Mouse (Mus musculus): Measurements from ENCODE around the gene Pbxip1. TPM values are rescaled to one million over a fixed set of nuclear protein-coding genes. Genes with fewer than 3 reads are reported as not detected.

Pbxip1 gene
- polyA plus RNA-seq, 1 experiment = 36.5 TPM

DNA sequence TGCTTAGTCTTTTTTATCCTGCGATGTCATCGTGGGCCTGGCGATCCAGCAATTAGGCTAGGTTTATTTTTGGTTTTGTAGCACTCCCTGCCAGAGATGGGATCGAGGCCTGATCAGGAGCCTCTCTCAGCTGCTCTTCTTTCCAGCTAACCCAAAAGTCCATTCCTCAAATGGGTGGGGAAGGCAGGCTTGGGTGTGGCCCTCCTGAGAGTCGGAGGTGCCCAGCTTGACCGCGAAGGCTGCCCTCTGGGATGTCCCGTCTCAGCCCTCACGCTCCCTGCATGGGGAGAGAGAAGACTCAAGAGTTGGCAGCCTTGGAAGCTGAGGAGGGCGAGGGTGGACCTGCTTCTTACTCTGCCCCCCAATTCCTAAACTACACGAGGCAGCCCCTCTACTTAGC lies 2.0 kb upstream of the Pbxip1 start:
- H3K4me3 ChIP-seq (ENCODE audit: low read depth, low read length) = no peak overlapping the region
- peaks cover 25% of the 10 kb centered on the region for H3K36me3 ChIP-seq (ENCODE audit: control insufficient read depth, insufficient read depth, low read length)
- TF ChIP-seq POLR2A (IDR thresholded peaks at IDR 0.05; ENCODE audit: low read depth, low read length) (no peak), CTCF (IDR thresholded peaks at IDR 0.05; ENCODE audit: extremely low read depth, insufficient read length, insufficient replicate concordance, low read depth, low read length) (no peak)
- peaks cover 11% of the 10 kb centered on the region for H3K4me1 ChIP-seq (ENCODE audit: control insufficient read depth, insufficient read depth, insufficient read length, low read length)
- no peak overlapping the region for H3K27ac ChIP-seq (ENCODE audit: insufficient read depth, low read depth, low read length)
- no peaks in the 10 kb centered on the region for H3K27me3 ChIP-seq (ENCODE audit: control insufficient read depth, insufficient read depth, low read length)
- 73% methylated on average over 11 of the region's 11 CpGs for WGBS

DNA sequence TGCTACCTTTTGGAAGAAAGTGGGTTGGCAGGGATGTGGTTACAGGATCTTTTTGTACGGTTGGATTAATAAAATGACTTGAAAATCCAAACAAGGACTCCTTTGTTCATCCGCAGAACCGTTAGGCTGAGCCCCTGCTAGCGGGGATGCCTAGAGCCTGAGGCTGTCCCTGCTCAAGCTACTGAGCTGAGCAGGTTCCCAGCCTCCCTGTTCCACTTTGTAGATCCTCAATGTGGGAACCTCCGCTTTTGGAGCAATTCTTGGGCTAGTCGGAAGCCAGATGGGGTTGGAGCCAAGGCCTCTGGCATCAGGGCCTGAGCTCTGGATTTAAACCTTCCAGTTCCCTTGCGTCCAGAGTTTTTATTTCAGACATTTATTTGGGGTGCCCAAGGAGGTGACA lies 1.5 kb upstream of the Pbxip1 start:
- Histone ChIP-seq H3K27ac (ENCODE audit: insufficient read depth, low read depth, low read length) (no peak overlapping the region), H3K36me3 (ENCODE audit: control insufficient read depth, insufficient read depth, low read length) (peaks cover 29% of the 10 kb centered on the region), H3K4me3 (ENCODE audit: low read depth, low read length) (no peak overlapping the region), H3K27me3 (ENCODE audit: control insufficient read depth, insufficient read depth, low read length) (no peaks in the 10 kb centered on the region), H3K4me1 (ENCODE audit: control insufficient read depth, insufficient read depth, insufficient read length, low read length) (peaks cover 11% of the 10 kb centered on the region)
- 73% methylated on average over 7 of the region's 7 CpGs for WGBS
- TF ChIP-seq CTCF (IDR thresholded peaks at IDR 0.05; ENCODE audit: extremely low read depth, insufficient read length, insufficient replicate concordance, low read depth, low read length) (no peak), POLR2A (IDR thresholded peaks at IDR 0.05; ENCODE audit: low read depth, low read length) (no peak)

DNA sequence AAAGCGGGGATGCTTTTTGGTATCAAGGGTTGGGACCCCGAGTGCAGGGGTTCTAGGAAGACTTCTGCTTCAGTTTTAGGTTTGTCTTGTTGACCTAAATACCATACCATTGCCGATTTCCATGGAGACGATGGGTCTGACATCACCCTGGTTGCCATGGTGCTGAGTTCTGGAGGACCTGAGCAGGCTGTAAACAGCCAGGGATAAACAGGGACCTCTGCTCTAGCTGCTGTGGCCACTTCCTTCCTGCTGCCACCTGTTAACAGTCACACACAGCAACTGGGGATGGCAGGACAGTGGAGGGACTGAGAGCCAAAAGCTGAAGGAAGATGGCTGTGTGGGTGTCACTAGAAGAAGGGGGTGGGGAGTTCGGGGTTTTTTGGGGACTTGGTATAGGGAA lies 763 bp downstream of the Pbxip1 start:
- H3K4me3 ChIP-seq (ENCODE audit: low read depth, low read length) = peak overlapping the region; percentile 79
- peak overlapping the region; percentile 82 for H3K27ac ChIP-seq (ENCODE audit: insufficient read depth, low read depth, low read length)
- TF ChIP-seq CTCF (IDR thresholded peaks at IDR 0.05; ENCODE audit: extremely low read depth, insufficient read length, insufficient replicate concordance, low read depth, low read length) (no peak), POLR2A (IDR thresholded peaks at IDR 0.05; ENCODE audit: low read depth, low read length) (no peak)
- H3K27me3 ChIP-seq (ENCODE audit: control insufficient read depth, insufficient read depth, low read length) = no peaks in the 10 kb centered on the region
- peaks cover 39% of the 10 kb centered on the region for H3K36me3 ChIP-seq (ENCODE audit: control insufficient read depth, insufficient read depth, low read length)
- WGBS = 18% methylated on average over 5 of the region's 5 CpGs
- peaks cover 9% of the 10 kb centered on the region for H3K4me1 ChIP-seq (ENCODE audit: control insufficient read depth, insufficient read depth, insufficient read length, low read length)

DNA sequence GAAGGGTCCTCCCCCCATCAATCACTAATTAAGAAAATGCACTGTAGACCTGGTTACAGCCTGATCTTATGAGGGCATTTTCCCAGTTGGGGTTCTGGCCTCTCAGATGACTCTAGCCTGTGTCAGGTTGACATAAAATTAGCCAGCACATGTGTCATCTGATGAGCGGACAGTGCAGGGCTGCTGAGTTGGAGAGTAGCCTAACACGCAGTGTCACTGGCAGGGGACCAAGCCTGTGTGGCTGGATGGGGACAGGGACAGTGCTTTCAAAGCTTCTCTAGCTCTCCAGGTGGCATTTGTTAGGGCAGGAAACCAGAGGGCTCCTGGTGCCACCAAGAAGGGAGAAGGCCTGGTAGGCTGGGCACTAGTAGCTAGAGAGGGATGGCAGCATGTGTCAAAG lies 4.2 kb downstream of the Pbxip1 start:
- Histone ChIP-seq H3K36me3 (ENCODE audit: control insufficient read depth, insufficient read depth, low read length) (peaks cover 42% of the 10 kb centered on the region), H3K4me1 (ENCODE audit: control insufficient read depth, insufficient read depth, insufficient read length, low read length) (peaks cover 9% of the 10 kb centered on the region), H3K4me3 (ENCODE audit: low read depth, low read length) (no peak overlapping the region), H3K27ac (ENCODE audit: insufficient read depth, low read depth, low read length) (no peak overlapping the region), H3K27me3 (ENCODE audit: control insufficient read depth, insufficient read depth, low read length) (no peaks in the 10 kb centered on the region)
- TF ChIP-seq CTCF (IDR thresholded peaks at IDR 0.05; ENCODE audit: extremely low read depth, insufficient read length, insufficient replicate concordance, low read depth, low read length) (no peak), POLR2A (IDR thresholded peaks at IDR 0.05; ENCODE audit: low read depth, low read length) (no peak)
- 85% methylated on average over 2 of the region's 2 CpGs for WGBS

DNA sequence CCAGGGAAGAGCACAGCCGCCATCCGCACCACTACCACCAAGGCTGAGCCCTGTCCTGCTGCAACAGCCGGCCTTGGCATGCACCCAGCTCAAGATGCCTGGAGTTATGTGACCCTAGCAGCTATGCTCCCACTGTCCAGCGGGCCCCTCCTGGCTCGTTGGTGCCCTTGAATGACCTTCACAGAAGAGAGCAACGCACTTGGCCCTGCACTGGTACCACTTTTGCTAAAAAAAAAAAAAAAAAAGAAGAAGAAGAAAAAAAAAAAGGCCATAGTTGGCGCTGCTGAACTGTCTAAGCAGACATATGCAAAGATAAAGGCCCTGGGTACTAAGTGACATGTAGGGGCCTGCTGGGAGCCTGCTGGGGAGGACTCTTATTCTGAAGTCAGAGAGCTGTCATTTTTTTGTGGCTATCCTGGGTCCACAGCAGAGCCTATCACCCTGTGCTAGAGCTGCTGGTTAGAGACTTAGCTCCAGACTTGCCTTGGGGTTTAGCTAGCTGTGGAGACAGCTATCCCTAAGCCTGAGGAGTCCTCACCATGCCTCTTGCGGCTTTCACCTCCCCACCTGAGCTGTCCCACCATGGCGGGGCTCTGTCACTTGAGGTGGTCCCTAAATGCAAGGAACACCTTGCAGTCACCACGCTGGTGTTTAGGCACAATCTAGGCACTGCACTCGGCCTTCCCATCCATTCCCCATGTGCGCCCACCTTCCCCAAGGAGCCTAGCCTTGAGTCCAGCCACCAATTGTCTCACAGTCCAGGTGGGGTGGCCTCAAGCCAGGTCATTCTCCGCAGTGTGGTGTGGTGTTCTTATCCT lies 12.4 kb downstream of the Pbxip1 start:
- H3K4me3 ChIP-seq (ENCODE audit: low read depth, low read length) = no peak overlapping the region
- WGBS = 68% methylated on average over 13 of the region's 13 CpGs
- H3K27me3 ChIP-seq (ENCODE audit: control insufficient read depth, insufficient read depth, low read length) = no peaks in the 10 kb centered on the region
- peaks cover 34% of the 10 kb centered on the region for H3K36me3 ChIP-seq (ENCODE audit: control insufficient read depth, insufficient read depth, low read length)
- TF ChIP-seq POLR2A (IDR thresholded peaks at IDR 0.05; ENCODE audit: low read depth, low read length) (no peak), CTCF (IDR thresholded peaks at IDR 0.05; ENCODE audit: extremely low read depth, insufficient read length, insufficient replicate concordance, low read depth, low read length) (no peak)
- H3K27ac ChIP-seq (ENCODE audit: insufficient read depth, low read depth, low read length) = no peak overlapping the region
- H3K4me1 ChIP-seq (ENCODE audit: control insufficient read depth, insufficient read depth, insufficient read length, low read length) = no peaks in the 10 kb centered on the region

DNA sequence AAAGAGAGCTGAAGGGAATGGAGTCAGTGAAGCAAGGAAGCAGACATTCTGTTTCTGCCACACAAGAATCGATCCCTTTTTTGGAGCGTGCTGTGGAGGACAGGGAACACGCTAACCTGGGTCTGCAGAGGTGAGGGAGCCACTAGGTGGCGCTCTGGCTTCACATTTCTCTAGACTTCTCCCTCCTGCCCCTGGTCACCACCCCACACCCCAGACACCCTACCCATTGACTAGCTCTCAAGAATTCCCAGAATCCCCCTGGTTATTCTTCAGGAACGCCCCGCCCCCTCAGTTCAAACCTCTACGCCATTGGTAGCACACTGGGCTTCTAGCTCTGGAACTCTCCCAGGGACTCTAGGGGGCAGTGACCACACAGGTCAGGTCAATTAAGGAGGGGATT lies 13.0 kb downstream of the Pbxip1 start:
- no peak overlapping the region for H3K4me3 ChIP-seq (ENCODE audit: low read depth, low read length)
- no peak overlapping the region for H3K27ac ChIP-seq (ENCODE audit: insufficient read depth, low read depth, low read length)
- no peaks in the 10 kb centered on the region for H3K27me3 ChIP-seq (ENCODE audit: control insufficient read depth, insufficient read depth, low read length)
- H3K36me3 ChIP-seq (ENCODE audit: control insufficient read depth, insufficient read depth, low read length) = peaks cover 30% of the 10 kb centered on the region
- no peaks in the 10 kb centered on the region for H3K4me1 ChIP-seq (ENCODE audit: control insufficient read depth, insufficient read depth, insufficient read length, low read length)
- no peak for TF ChIP-seq POLR2A (IDR thresholded peaks at IDR 0.05; ENCODE audit: low read depth, low read length)
- TF ChIP-seq CTCF (IDR thresholded peaks at IDR 0.05; ENCODE audit: extremely low read depth, insufficient read length, insufficient replicate concordance, low read depth, low read length) = peak; percentile 83; the same call in 1 of the 2 replicates
- WGBS = 42% methylated on average over 7 of the region's 7 CpGs

DNA sequence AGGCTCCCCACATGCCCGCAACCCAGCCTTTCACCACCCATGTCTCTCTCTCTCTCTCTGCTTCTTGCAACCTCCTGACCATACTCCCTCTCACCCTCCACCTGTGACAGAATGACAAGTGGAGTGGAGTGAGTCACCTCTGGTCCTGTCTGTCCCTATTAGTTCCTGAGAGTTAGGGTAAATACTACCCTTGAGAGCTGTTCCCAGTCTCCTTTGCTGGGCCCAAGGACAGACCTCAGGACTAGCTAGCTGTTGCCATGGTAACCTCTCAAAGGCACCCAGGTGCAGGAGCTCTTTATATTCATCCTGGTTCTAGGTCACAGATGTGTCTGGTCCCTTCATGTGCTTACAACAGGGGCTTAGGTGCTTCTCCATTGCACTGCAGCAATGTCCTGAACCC lies 15.4 kb downstream of the Pbxip1 start:
- no peak overlapping the region for H3K27ac ChIP-seq (ENCODE audit: insufficient read depth, low read depth, low read length)
- H3K27me3 ChIP-seq (ENCODE audit: control insufficient read depth, insufficient read depth, low read length) = no peaks in the 10 kb centered on the region
- H3K4me3 ChIP-seq (ENCODE audit: low read depth, low read length) = no peak overlapping the region
- TF ChIP-seq POLR2A (IDR thresholded peaks at IDR 0.05; ENCODE audit: low read depth, low read length) = no peak
- TF ChIP-seq CTCF (IDR thresholded peaks at IDR 0.05; ENCODE audit: extremely low read depth, insufficient read length, insufficient replicate concordance, low read depth, low read length) = no peak
- peaks cover 8% of the 10 kb centered on the region; the same call in 1 of the 2 replicates for H3K36me3 ChIP-seq (ENCODE audit: control insufficient read depth, insufficient read depth, low read length)
- 90% methylated on average over 1 of the region's 1 CpGs for WGBS
- no peaks in the 10 kb centered on the region; the same call in 1 of the 2 replicates for H3K4me1 ChIP-seq (ENCODE audit: control insufficient read depth, insufficient read depth, insufficient read length, low read length)
